Comparison of ENCODE assay signal across 13 mouse cellular contexts in genomic region chr6:17309260-17309659, GRCm38 (mm10). TPM values are rescaled to one million over a fixed set of nuclear protein-coding genes. Genes with fewer than 3 reads are reported as not detected.
DNase-seq lines count a peak whose midpoint lies in the region; ATAC-seq lines count a peak whose summit lies in the region.
"Had no signal": no experiment of that assay in that cellular context is flagged by ENCODE, and none has a peak within 500 bp of the region (broad histone marks: within the 10 kb centered on the region; RNA-seq: fewer than 3 reads in every experiment).

No protein-coding gene starts in this region.

- ATAC-seq in heart, embryonic 16.5 days (replicated peaks; ENCODE audit: extremely low read depth, insufficient read depth, low FRiP score): no peak
- ATAC-seq in forebrain, embryonic 14.5 days: no peak
- ATAC-seq: midbrain, embryonic 15.5 days had no signal

- H3K27ac ChIP-seq in heart, embryonic 16.5 days (ENCODE audit: low read length): peak overlapping the region; percentile 6; the same call in 1 of the 2 replicates
- H3K27ac ChIP-seq in forebrain, embryonic 14.5 days (ENCODE audit: low read depth, low read length): no peak overlapping the region
- H3K27ac ChIP-seq: liver, embryonic 15.5 days; midbrain, embryonic 15.5 days; neural tube, embryonic 15.5 days had no signal

- H3K9ac ChIP-seq in heart, embryonic 16.5 days (ENCODE audit: low read length): peak overlapping the region; percentile 1; the same call in 1 of the 2 replicates
- no peak overlapping the region for H3K9ac ChIP-seq in forebrain, embryonic 14.5 days (ENCODE audit: low read length)
- H3K9ac ChIP-seq: liver, embryonic 15.5 days; midbrain, embryonic 15.5 days; neural tube, embryonic 15.5 days had no signal

- intact Hi-C loops in heart, postnatal 10 days (cut with DNase I): no loop called here

- H3K4me2 ChIP-seq in heart, embryonic 16.5 days (ENCODE audit: low read depth, low read length): peak overlapping the region; percentile 99
- no peak overlapping the region for H3K4me2 ChIP-seq in forebrain, embryonic 14.5 days (ENCODE audit: low read length)
- H3K4me2 ChIP-seq: liver, embryonic 15.5 days; midbrain, embryonic 15.5 days had no signal

- peaks cover 6% of the 10 kb centered on the region for H3K4me1 ChIP-seq in heart, embryonic 16.5 days (ENCODE audit: control insufficient read depth, insufficient read depth, low read length)
- H3K4me1 ChIP-seq in forebrain, embryonic 14.5 days (ENCODE audit: control insufficient read depth, insufficient read depth, low read length): peaks cover 13% of the 10 kb centered on the region

- peaks cover 4% of the 10 kb centered on the region; the same call in 1 of the 2 replicates for H3K27me3 ChIP-seq in heart, embryonic 16.5 days (ENCODE audit: control insufficient read depth, insufficient read depth, low read length)
- peaks cover 15% of the 10 kb centered on the region for H3K27me3 ChIP-seq in forebrain, embryonic 14.5 days (replicated peaks; ENCODE audit: control insufficient read depth, insufficient read depth, low read length)

- no peaks in the 10 kb centered on the region for H3K36me3 ChIP-seq in heart, embryonic 16.5 days (ENCODE audit: control insufficient read depth, insufficient read depth)
- H3K36me3 ChIP-seq in forebrain, embryonic 14.5 days (ENCODE audit: control insufficient read depth, insufficient read depth, low read length): no peaks in the 10 kb centered on the region
- H3K36me3 ChIP-seq: liver, embryonic 15.5 days; midbrain, embryonic 15.5 days; neural tube, embryonic 15.5 days had no signal

- peak; percentile 35 to 40 for DNase-seq in heart, adult 9 months (ENCODE audit: low spot score in 2 of 2)
- no peak for DNase-seq in heart, postnatal 10 days
- peak; percentile 64 for DNase-seq in 3134 (ENCODE audit: extremely low read depth, insufficient read length, low spot score)
- peak; percentile 87 for DNase-seq in 3T3-L1 (ENCODE audit: low read depth, low spot score)
- no peak for DNase-seq in cerebellum, postnatal 36 days
- no peak for DNase-seq in forebrain, embryonic 14.5 days (ENCODE audit: low spot score)
- DNase-seq: cerebellum, postnatal 25 days; right cerebral cortex, postnatal 4 days; thymus, postnatal 14 days had no signal

- no peaks in the 10 kb centered on the region for H3K9me3 ChIP-seq in heart, embryonic 16.5 days (replicated peaks; ENCODE audit: control insufficient read depth, low read length)
- H3K9me3 ChIP-seq in forebrain, embryonic 14.5 days (replicated peaks; ENCODE audit: control insufficient read depth, low read length): no peaks in the 10 kb centered on the region
- H3K9me3 ChIP-seq: liver, embryonic 15.5 days; midbrain, embryonic 15.5 days; neural tube, embryonic 15.5 days had no signal

- H3K4me3 ChIP-seq in heart, embryonic 16.5 days (ENCODE audit: low read length): peak overlapping the region; percentile 76
- no peak overlapping the region for H3K4me3 ChIP-seq in forebrain, embryonic 14.5 days (ENCODE audit: low read depth, low read length)
- H3K4me3 ChIP-seq: liver, embryonic 15.5 days; midbrain, embryonic 15.5 days; neural tube, embryonic 15.5 days had no signal

- 76% methylated on average over 2 of the region's 2 CpGs for WGBS in heart, embryonic 16.5 days
- 84% methylated on average over 2 of the region's 2 CpGs for WGBS in forebrain, embryonic 14.5 days

RNA-seq across cellular contexts. Expression of gene Cav1, which starts 3.1 kb away (rescaled TPM):
- total RNA-seq in heart, postnatal 10 days (2021): 100 to 1,000 TPM; 562 to 563 TPM
- 371 and 412 TPM in 2 replicates for polyA plus RNA-seq in heart, embryonic 16.5 days (2015; fragmentation: Nextera tagmentation; extraction: Ambion mirVana)
- polyA plus RNA-seq in forebrain, embryonic 14.5 days (2014; fragmentation: Nextera tagmentation; extraction: Ambion mirVana): 32.3 and 40.3 TPM in 2 replicates

RNA-seq across cellular contexts. Expression of gene Cav2, which starts 28.3 kb away (rescaled TPM):
- total RNA-seq in heart, postnatal 10 days (2021): 10 to 100 TPM; 70.9 to 79.4 TPM
- polyA plus RNA-seq in heart, embryonic 16.5 days (2015; fragmentation: Nextera tagmentation; extraction: Ambion mirVana): 44.5 and 47.5 TPM in 2 replicates
- 12.1 and 14.3 TPM in 2 replicates for polyA plus RNA-seq in forebrain, embryonic 14.5 days (2014; fragmentation: Nextera tagmentation; extraction: Ambion mirVana)

Comparison
In these comparisons a context has a peak if more than half of its experiments do, and no peak if none do; other contexts are left out.
1. DNase-seq: peak in heart, adult 9 months (2 of 2), 3134 (single experiment) and 3T3-L1 (single experiment); none in heart, postnatal 10 days (0 of 2), cerebellum, postnatal 36 days (0 of 2) and forebrain, embryonic 14.5 days (single experiment).